Comparison of ENCODE assay signal across 8 mouse cellular contexts in the genomic region with DNA sequence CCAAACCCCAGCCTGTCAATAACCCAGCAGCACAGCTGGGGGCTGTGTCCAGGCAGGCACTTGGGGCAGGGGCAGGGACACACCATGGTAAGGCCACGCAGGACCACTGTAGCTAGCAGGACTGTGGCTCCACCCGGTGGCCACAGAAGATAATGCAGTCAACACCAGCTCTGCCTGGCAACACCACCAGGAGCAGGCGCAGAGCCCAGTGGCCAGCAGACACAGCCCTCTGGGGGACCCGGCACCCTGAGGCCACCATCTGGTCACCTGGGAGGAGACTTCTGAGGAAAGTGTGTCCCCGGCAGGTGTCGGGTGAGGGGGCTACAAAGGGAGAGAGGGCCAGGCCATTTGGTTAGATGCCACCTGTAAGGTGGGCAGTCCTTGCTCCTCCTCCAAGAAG. TPM values are rescaled to one million over a fixed set of nuclear protein-coding genes. Genes with fewer than 3 reads are reported as not detected.
A peak's percentile ranks its signal among the peaks of the same experiment; 100 is the strongest.
DNase-seq lines count a peak whose midpoint lies in the region; ATAC-seq lines count a peak whose summit lies in the region.

No protein-coding gene starts in this region.

- H3K4me2 ChIP-seq in forebrain, embryonic 12.5 days: no peak overlapping the region
- no peak overlapping the region for H3K4me2 ChIP-seq in lung, embryonic 16.5 days (ENCODE audit: low read depth, low read length)

- H3K27me3 ChIP-seq in forebrain, embryonic 12.5 days: peaks cover 18% of the 10 kb centered on the region
- H3K27me3 ChIP-seq in lung, embryonic 16.5 days (ENCODE audit: control insufficient read depth, insufficient read depth, low read depth, low read length): no peaks in the 10 kb centered on the region

- H3K27ac ChIP-seq in forebrain, embryonic 12.5 days: no peak overlapping the region
- no peak overlapping the region for H3K27ac ChIP-seq in lung, embryonic 16.5 days (ENCODE audit: low read length)

- no peaks in the 10 kb centered on the region for H3K9me3 ChIP-seq in forebrain, embryonic 12.5 days
- H3K9me3 ChIP-seq in lung, embryonic 16.5 days (ENCODE audit: control insufficient read depth, low read length): no peaks in the 10 kb centered on the region

- no peak overlapping the region for H3K4me3 ChIP-seq in forebrain, embryonic 12.5 days (replicated peaks)
- no peak overlapping the region for H3K4me3 ChIP-seq in lung, embryonic 16.5 days (ENCODE audit: low read length)

- 0 out of 2 replicates have a peak, but pooled peaks have one; percentile 21 for ATAC-seq in frontal cortex, adult (ENCODE audit: low TSS enrichment)
- ATAC-seq in forebrain, embryonic 12.5 days (ENCODE audit: low FRiP score): peak; percentile 6; the same call in 1 of the 2 replicates
- ATAC-seq in lung, embryonic 16.5 days (ENCODE audit: low read depth): peak; percentile 26

- no peak overlapping the region for H3K9ac ChIP-seq in forebrain, embryonic 12.5 days
- no peak overlapping the region for H3K9ac ChIP-seq in lung, embryonic 16.5 days (ENCODE audit: low read length)

- peaks cover 21% of the 10 kb centered on the region for H3K4me1 ChIP-seq in forebrain, embryonic 12.5 days
- peaks cover 21% of the 10 kb centered on the region for H3K4me1 ChIP-seq in lung, embryonic 16.5 days (replicated peaks; ENCODE audit: control insufficient read depth, insufficient read depth, low read length)

- peaks cover 62% of the 10 kb centered on the region for H3K36me3 ChIP-seq in forebrain, embryonic 12.5 days (replicated peaks)
- H3K36me3 ChIP-seq in lung, embryonic 16.5 days (ENCODE audit: control insufficient read depth, insufficient read depth, low read length): peaks cover 18% of the 10 kb centered on the region; the same call in 1 of the 2 replicates

- 43% methylated on average over 6 of the region's 6 CpGs for WGBS in forebrain, embryonic 12.5 days
- WGBS in lung, embryonic 16.5 days: 23% methylated on average over 6 of the region's 6 CpGs

- no peak for DNase-seq in frontal cortex, postnatal 25 days (ENCODE audit: low spot score in 2 of 2)
- DNase-seq in B cell, adult 2 months: peak; percentile 83 to 84
- peak; percentile 90 for DNase-seq in brain, adult 2 months (ENCODE audit: low read depth, low spot score)
- peak; percentile 86 for DNase-seq in induced T-regulatory cell, adult 2 months (ENCODE audit: low read depth)
- peak; percentile 66 for DNase-seq in spleen, adult 12 weeks (ENCODE audit: low spot score)

RNA-seq across cellular contexts. Expression of a gene that starts 4.5 kb away (rescaled TPM):
- polyA plus RNA-seq in forebrain, embryonic 12.5 days (2016; fragmentation: Nextera tagmentation; extraction: Ambion mirVana): 0.40 TPM in 1 of 2 replicates, not detected in the other
- 1.5 and 1.6 TPM in 2 replicates for polyA plus RNA-seq in lung, embryonic 16.5 days (2015; fragmentation: Nextera tagmentation; extraction: Ambion mirVana)

RNA-seq across cellular contexts. Expression of a gene that starts 5.0 kb away (rescaled TPM):
- 139 and 142 TPM in 2 replicates for polyA plus RNA-seq in forebrain, embryonic 12.5 days (2016; fragmentation: Nextera tagmentation; extraction: Ambion mirVana)
- polyA plus RNA-seq in lung, embryonic 16.5 days (2015; fragmentation: Nextera tagmentation; extraction: Ambion mirVana): 104 and 117 TPM in 2 replicates

RNA-seq across cellular contexts. Expression of a gene that starts 12.3 kb away (rescaled TPM):
- 43.1 and 43.3 TPM in 2 replicates for polyA plus RNA-seq in forebrain, embryonic 12.5 days (2016; fragmentation: Nextera tagmentation; extraction: Ambion mirVana)
- 31.8 and 32.5 TPM in 2 replicates for polyA plus RNA-seq in lung, embryonic 16.5 days (2015; fragmentation: Nextera tagmentation; extraction: Ambion mirVana)

RNA-seq across cellular contexts. Expression of a gene that starts 14.5 kb away (rescaled TPM):
- polyA plus RNA-seq in forebrain, embryonic 12.5 days (2016; fragmentation: Nextera tagmentation; extraction: Ambion mirVana): 179 and 186 TPM in 2 replicates
- 215 and 224 TPM in 2 replicates for polyA plus RNA-seq in lung, embryonic 16.5 days (2015; fragmentation: Nextera tagmentation; extraction: Ambion mirVana)

RNA-seq across cellular contexts. Expression of a gene that starts 14.6 kb away (rescaled TPM):
- 561 and 697 TPM in 2 replicates for polyA plus RNA-seq in forebrain, embryonic 12.5 days (2016; fragmentation: Nextera tagmentation; extraction: Ambion mirVana)
- 82.6 and 266 TPM in 2 replicates for polyA plus RNA-seq in lung, embryonic 16.5 days (2015; fragmentation: Nextera tagmentation; extraction: Ambion mirVana)

Comparison
In these comparisons a context has a peak if more than half of its experiments do, and no peak if none do; other contexts are left out.
1. DNase-seq: peak in B cell, adult 2 months (2 of 2), brain, adult 2 months (single experiment), induced T-regulatory cell, adult 2 months (single experiment) and spleen, adult 12 weeks (single experiment); none in frontal cortex, postnatal 25 days (0 of 2).
2. Peak in every context shown above with its lines, with median percentiles within 50 percentile points of each other: ATAC-seq.